Mouse (Mus musculus): ENCODE measurements around the gene Gm20388.

GRCm38 (mm10) chr8:123157888-123158465 lies 3247.3 kb downstream of the Gm20388 start, which contains the start of gene Sult5a1:
- TF ChIP-seq EP300 (IDR thresholded peaks at IDR 0.05; ENCODE audit: low read depth) (no peak), CTCF (IDR thresholded peaks at IDR 0.05; ENCODE audit: low read depth) (no peak)

All from liver, embryonic 14.5 days (tissue).